Mouse (Mus musculus): ENCODE data around the gene Smad6.

GRCm38 (mm10) chr9:64042911-64043310 is 21.1 kb upstream of the Smad6 start:
- TF ChIP-seq POLR2A (IDR thresholded peaks at IDR 0.05; ENCODE audit: insufficient read depth, low read length) (no peak), CTCF (IDR thresholded peaks at IDR 0.05; ENCODE audit: low read depth, low read length) (no peak)
